Mouse (Mus musculus): ENCODE measurements around the gene Pola2.

Gene Pola2

DNA sequence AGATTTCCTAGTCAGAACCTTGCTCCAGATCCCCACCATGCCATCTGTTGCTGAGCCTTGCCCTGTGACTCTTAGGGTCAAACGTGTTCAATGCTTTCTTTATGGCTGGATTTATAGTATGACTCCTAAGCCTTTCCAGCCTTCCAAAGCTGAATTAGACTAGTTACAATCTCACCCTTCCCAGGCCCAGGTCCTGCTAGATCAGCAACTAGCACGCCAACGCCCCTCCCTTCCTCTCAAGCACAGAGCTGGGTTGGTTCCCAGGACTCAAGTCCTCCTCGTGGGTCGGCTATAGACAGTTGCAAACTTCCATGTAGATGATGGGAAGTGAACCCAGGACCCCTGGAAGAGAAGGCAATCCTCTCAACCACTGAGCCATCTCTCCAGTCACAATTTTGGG is 28.3 kb downstream of the Pola2 start:
- DNase-seq, result no peak

DNA sequence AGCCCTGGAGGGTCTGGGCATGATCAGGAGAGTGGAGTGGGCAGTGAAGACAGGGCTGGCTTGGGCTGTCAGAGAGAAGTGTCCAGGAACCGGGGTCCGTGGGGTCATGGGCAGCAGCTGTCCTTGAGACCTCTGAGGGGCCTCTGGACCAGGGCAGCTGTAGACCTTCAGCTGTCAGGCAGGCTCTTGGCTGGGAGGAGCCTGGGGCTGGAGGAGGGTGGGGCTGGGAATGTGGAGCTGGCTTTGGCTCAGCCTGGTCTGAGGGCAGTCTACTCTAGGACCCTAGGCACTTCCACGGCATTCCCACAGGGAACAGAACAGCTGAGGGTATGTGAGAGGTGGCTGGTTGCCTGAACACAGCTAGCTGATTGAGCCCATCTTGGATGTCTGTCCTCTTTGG is 28.7 kb downstream of the Pola2 start:
- no peak for DNase-seq

DNA sequence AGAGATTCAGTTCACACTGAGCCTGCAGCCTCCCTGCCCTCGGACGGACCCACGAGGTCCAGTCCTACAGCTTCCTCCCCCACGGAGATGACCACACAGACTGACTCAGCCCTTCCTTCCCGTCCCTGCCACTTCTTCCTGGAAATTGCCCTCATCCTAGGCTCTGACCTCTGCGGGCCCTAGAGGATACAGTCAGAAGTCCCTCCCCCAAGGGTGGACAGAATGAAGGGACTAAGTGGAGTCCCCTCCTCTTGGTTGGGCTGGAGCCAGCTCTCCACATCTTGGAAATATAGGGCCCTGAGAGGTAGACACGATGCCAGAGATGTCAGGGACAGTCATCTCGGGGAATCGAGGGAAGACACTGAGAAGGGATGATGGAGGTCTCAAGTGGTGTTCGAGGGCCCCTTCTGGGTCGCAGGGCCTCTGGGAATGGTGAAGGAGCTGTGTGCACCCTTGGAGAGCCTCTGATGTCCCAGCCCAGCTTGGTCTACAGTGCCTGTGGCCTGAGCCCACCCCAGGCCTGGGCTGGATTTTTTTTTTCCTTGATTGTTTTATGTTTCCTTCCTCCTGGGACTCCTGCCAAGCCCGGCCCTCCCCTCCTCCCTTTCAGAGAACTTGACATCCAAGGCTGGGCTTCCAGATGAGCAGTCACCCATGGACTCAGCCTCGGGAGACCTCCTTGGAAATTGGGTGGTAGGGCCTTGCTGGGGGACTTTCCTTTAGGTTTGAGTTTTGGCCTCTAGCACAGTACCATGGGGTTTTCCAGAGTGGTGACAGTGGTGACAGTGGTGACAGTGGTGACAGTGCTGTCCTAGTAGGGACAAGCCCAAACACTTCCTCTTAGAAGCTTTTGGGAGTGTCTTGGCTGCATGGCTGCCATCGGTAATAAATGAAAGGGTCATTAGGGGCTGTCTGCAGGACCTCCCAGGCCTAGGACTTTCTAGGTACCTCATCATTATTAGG is 34.1 kb downstream of the Pola2 start:
- DNase-seq, result peak in 1 of 2 experiments; percentile 32

DNA sequence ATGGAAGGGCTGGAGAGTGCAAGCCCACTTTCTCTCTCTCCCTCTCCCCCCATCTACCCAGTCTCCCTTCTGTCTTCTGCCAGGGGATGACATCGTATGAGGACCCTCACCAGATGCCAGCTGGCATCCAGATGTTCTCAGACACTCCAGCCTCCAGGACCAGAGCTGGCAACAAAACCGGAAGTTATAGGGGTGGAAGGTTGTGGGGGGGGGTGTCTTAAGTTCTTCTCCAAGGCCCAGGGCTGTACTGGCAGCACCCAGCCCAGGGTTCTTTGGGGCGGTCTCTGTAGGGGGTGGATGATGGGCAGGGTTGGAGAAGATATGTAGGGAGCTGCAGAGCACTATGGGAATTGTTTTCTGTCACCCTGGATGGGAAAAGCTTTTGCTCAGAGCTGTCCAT is 35.5 kb downstream of the Pola2 start:
- DNase-seq, result no peak

DNA sequence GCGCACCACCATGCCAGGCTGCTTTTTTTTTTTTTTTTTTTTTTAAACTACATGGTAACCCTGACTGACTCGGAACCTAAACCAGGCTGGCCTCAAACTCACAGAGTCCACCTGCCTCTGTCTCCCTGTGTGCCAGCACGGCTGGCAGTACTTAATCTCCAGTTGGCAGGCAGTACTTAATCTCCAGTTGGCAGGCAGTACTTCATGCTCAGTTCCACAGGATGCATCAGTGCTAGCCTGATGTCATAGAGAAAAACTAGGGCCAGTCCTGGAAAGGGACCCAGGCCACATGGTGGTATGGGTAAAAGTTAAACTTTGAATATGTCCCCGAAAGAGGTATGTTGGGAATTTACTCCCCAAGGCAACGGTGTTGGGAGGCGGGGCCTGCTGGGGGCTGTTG is 35.9 kb downstream of the Pola2 start:
- peak in 1 of 2 experiments; percentile 39 for DNase-seq

- no peak for DNase-seq
These were observed 36.5 kb downstream of the Pola2 start for GRCm38 (mm10) chr19:5927532-5927931.

DNA sequence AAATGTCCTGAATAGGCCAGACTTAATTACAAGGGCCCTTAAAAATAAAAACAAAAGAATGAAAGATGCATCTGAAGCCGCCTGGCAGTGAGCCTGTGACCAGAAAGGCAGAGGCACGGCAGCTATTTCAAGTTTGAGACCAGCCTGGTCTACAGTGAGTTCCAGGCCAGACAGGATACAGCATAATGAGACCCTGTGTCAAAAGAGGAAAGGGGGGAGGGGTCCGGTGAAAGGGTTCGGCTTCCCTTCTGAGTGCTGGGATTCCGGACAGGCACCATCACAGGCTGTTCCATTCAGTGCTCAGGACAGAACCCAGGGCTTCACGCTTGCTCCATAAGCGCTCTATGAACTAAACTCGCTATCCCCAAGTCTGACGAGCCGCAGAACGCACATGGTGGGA is 37.0 kb downstream of the Pola2 start:
- no peak for DNase-seq

GRCm38 (mm10) chr19:5925311-5925855 is 38.6 kb downstream of the Pola2 start:
- peak in 1 of 2 experiments; percentile 36 for DNase-seq

DNA sequence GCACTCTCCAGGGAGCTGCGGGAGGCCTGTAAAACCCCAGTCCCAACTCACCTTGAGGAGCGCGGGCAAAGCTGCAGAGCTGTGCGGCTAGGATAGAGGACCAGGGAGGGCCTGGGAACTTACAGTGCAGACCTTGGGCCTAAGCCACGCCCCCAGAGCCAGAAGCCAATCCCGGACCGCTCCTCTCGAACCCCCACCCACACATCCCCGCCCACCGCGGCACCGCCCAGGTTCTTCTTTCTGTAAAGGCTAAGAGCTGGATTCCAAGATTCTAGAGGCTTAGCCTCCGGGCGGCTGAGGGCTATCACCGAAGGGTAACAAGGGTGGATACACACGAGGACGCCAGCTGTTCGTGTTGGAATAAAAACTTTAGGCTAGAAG is 39.3 kb downstream of the Pola2 start, which contains the start of gene Cdc42ep2:
Cdc42ep2 (minus strand) TSS at position 104 of the 381 bp plus-strand sequence.
- DNase-seq, result peak; percentile 97

GRCm38 (mm10) chr19:5923990-5924712 is 39.9 kb downstream of the Pola2 start:
- DNase-seq, result peak; percentile 97 to 99

- no peak for DNase-seq
These were observed 41.0 kb downstream of the Pola2 start for GRCm38 (mm10) chr19:5922963-5923362.

DNA sequence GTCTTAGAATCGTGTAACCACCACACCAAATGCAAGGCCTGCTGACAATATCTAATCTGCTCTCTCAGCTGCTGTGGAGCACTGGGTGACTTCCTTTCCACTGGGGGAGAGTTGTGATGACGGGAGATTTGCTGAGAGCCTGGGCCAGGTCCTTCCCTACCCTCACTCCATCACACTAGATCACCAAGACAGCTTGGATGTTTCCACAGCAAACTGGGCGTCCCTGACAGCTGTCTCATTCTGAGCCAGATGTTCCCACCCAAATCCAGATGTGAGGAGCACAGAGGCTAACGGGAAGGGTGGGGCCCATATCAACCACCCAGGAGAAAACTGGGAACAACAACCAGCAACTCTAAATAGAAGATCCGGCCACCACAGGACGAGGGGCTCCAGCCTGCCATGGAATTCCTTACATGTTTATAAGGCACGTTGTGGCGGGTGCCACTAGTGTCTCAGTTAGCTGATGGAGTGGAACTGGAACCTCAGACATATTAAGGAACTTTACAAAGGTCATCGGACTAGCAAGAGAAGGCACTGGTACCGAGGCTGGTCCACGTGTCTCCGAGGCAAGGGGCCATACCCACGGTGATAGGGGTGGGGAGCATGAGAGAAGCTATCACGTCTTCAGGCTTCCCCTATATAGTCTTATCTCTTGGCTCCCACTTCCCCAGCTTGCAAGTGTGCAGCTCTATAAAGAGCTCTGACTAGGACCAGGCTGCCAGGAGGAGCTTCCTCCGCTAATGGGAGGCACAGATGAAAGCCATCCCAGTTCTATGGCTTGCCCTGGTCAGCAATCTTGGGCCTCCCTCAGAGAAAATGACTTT is 41.7 kb downstream of the Pola2 start:
- DNase-seq, result no peak

DNA sequence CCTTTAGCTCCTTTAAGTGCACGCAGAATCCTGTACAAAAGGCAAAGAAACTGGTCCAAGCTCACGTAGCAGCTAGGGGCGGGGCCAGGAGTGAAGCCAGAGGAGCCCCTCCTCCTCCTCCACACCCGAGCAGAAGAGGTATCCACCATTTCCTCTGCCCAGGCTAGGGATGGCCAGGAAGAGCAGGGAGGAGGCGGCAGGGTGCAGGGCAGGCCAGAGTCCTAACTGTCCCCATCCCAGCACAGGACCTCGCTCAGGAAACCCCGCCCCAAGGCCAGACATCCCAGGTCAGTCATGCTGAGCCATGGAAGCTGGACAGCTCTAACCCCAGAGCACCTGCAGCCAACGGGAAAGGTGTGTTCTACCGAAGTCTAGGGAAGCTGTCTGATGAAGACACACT is 42.3 kb downstream of the Pola2 start:
- no peak for DNase-seq

GRCm38 (mm10) chr19:5913007-5913719 is 50.8 kb downstream of the Pola2 start, which contains the start of gene Dpf2:
Dpf2 (minus strand) TSS chr19:5913010.
- DNase-seq, result peak in 1 of 2 experiments; percentile 31

GRCm38 (mm10) chr19:5912103-5913006 is 51.6 kb downstream of the Pola2 start:
- DNase-seq, result peak; percentile 99

- DNase-seq, result peak in 1 of 2 experiments; percentile 11
These were observed 52.4 kb downstream of the Pola2 start for GRCm38 (mm10) chr19:5911430-5912102.

GRCm38 (mm10) chr19:5910221-5910620 is 53.8 kb downstream of the Pola2 start:
- DNase-seq, result peak; percentile 62 to 63

GRCm38 (mm10) chr19:5907275-5907674 is 56.7 kb downstream of the Pola2 start:
- no peak for DNase-seq

- DNase-seq, result peak; percentile 98 to 99
These were observed 69.9 kb downstream of the Pola2 start, which contains the start of gene Tigd3 for GRCm38 (mm10) chr19:5894002-5894678. Tigd3 (minus strand) TSS chr19:5894149.

Measured in cerebellum, postnatal 14 days (tissue).